Mouse (Mus musculus) cerebellum, postnatal 14 days (tissue): Measurements from ENCODE around the gene Dgkd.

Source experiments
- DNase-seq, 2 experiments: peaks; one replicate each; pipeline ENCODE4 v3.0.0; 2021; ENCODE audit warnings: mixed read lengths in 2 of 2

Dgkd gene

DNA sequence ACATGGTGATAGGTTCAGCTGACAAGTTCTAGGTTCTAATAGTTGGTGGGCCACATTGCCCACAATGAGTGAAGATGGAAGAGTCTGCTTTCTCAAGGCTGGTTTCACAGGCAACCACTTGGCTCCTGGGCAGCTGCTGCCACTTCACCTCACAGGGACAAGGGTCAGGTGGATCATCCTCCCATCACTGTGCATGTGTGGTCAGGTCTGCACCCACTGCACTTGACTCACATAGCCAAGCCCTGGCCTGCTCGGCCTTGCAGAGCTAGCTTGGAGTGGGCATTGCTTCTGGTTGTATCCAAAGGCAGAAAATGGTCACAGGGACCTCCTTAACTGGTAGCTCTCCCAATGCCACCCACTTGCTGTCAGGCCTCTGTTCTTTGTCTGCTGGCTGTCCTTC lies 88.7 kb downstream of the Dgkd start:
- DNase-seq: no peak

DNA sequence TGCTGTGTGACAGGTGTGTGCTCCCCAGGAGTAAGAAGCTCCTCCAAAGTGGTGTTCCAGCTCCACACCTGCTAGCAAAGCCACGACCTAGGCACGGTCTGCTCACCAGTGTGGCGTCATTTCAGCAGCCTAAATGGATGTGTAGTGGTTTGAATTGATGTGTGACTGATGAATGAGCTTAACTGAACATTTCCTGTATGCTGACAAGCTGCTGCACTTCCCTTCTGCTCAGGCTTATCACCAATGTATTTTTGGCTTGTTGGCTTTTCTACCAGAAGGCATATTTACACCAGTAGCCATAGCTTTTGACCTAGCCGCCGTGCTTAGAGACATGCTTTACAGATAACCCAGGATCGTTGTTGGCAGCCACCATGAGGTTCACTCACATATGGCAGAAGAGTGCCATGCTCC lies 94.6 kb downstream of the Dgkd start:
- peak in 1 of 2 experiments; percentile 31 for DNase-seq

DNA sequence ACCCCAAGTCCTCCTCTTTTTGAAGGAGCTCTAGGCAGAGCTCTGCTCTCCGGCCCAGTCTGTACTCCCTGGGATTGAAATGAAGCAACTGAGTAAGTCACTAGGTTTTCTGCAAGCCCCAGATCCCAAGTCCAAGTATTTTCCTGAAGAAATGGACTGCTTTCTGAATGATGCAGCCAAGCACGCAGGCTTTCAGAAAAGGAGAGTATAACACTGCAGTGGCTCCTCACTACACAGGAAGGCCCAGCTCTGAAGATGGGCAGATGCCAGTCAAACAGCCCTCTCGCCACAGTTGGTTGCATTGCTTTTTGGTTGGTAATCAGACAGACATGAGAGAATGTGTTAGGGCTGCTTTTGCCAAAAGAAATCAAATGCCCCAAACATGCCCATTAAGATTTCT lies 98.6 kb downstream of the Dgkd start:
- no peak for DNase-seq

DNA sequence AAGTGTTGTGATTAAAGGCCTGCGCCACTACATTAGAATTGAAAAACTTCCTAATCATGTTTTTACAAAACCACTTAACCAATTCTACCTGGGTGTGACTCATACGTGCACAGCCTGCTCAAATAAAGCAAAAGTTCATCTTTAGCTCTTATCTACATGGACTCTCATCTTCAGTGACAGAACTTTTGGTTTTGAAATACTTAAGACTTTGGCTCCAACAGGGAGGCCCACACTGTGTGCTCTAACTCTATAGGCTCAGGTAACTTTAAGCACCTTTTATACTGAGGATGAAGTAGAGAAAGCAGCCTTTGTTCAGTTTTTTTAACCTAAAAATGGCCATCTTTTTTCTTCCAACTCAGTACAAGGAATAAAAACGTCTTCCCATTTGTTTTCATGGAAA lies 100.0 kb downstream of the Dgkd start:
- DNase-seq: no peak

DNA sequence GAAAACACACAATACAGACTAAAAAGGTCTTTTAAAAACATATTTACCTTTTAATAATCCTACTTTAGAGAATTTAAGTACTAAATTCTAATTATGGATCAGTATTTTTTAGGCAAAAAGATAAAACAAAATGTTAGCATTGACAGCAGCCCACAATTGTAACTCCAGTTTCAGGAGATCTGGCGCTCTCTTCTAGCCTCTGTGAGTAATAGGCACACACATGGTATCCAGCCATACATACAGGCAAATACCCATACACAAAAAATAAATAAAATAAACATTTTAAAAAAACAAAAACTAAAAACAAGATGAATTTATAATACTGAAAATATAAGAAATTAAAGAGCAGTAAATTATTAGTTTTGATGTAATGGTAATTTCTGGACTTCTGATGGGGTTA lies 105.8 kb downstream of the Dgkd start:
- DNase-seq: no peak

DNA sequence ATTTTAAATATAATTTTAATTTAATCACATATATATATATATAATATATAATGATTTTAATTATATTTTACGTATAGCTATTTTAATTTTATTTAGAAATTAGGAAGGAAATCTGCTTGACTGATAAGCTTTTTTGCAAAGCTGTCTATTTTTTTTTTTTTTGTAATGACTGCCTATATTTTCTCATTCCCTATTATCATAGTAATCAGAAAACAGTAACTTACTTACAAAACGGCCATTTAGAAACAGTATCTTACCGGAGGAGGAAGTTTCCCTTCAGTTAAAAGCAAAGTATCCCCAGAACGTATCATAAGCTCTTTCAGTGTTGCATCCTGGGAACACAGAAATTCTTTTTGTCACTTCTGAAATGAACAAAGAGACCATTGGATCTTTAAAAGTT lies 106.4 kb downstream of the Dgkd start:
- no peak for DNase-seq

DNA sequence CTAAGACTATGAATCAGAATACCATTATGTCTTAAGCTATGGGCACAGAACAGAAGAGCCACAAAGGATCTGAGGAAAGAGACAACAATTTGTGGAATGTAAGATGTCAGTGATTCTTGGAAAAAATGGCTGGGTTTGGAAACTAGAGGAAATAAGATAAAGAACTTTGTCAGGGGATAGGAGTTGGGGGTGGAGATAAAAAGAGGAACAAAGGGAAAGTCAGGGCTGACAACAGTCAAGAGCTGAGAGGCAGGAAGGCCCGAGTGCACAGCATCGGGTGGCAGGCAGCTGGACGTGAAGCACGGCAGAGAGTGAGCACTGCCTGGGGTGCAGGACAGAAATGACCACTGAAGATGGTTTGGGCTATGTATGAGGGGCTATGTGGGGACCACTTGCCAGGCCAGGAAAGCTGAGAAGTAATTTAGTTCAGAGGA lies 106.9 kb downstream of the Dgkd start:
- no peak for DNase-seq

DNA sequence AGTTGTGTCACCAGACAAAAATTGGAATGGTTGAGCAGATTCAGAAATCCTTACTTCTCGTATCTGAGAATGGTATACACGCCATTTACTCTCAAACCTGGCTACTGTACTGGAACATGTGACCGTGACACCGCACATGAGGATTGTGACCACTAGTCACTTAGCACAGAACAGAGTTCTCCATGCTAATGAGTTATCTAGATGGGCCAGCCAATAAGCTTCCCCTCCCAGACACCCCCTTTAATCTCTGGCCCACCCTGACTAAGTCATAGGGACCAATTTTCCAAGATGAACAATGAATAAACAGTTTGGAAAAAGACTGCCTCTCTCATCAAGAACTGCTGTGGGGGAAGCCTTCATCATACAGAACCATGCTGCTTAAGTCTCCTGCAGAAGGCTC lies 107.7 kb downstream of the Dgkd start:
- no peak for DNase-seq

DNA sequence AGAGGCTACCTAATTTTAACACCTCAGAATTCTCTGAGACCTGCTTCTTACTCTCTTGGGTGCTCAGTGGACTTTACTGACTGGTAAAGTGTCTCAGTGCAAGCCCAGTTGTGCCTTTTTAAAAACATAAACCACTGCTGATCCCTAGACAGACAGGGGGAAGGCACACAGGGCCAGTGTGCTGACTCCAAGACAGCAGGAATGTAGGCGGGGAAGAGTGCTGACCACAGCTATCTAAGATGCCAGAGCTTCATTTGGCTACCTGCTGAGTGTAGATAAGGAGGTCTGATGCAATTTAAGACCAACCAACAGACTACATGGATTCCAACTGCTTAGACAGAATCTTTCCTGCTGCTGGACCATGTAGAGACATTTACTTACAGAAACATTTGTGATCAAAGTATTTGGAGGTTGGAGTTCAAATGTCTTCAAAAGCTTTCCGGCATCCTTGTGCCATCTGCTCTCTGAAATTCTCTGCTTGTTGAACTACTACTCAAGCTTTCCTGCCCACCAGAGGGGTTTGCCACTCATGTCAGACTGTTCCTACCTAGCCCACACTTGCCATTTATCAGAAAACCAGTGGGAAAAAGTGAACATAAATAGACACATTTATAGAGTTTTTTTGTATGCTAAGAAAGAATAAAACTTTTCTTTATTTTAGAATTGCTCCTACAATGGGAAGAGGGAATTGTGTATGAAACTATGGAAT lies 108.5 kb downstream of the Dgkd start:
- DNase-seq: no peak

DNA sequence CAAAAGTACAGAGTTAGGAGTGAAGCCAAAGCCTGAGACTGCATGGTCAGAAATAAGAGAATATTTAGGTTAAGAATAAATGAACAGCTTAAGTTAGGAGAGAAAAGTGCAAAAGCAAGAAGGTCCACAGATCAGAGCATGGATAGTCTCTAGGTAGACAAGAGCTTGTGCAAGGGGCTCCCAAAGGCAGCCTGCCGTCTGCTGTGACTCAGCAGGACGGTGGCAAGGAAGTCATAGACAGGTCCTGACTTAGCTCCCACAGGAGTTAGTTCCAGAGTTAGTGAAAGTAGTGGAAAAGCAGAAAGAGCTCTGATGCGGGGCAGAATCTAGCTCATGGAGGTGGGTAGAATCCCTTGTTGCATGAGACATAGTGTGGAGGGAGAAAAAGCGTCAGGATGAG lies 117.3 kb downstream of the Dgkd start:
- no peak for DNase-seq

DNA sequence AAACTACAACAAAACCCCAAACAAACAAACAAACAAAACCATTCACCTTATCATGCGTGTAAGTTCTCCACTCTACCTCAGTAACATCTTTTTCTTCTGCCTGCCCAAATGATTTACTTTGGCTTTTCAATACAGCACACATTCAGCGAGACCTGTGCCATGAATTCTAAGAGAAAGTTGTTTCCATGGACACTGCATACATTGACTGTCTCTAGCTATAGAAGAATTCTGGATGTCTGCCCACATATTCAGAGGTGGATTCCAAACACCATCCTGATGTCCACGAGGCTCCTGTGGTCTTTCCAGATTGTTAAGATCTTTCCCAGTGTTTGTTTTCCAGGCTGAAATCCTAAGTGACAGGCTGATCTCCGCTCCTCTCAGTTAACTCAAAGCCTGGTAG lies 129.2 kb downstream of the Dgkd start:
- DNase-seq: no peak

DNA sequence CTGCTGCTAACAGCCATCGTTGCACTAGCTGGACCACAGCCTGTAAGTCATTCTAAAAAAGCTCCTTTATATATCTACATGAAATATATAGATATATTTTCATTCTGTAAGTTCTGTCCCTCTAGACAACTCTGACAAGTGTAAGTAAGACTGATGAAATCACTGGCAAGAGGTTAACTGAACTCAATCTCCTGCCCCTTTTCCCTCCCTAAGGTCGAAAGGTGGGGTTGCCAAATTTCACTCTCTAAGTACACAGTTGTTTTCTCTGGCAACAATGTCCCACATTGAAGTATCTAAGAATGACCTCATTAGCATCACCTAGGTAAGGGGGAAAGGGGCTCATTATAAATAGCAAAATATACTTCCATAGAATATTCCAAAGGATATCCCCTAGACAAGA lies 139.6 kb downstream of the Dgkd start:
- DNase-seq: no peak
